Mouse (Mus musculus): ENCODE measurements at regions not wholly inside any gene's neighbourhood (a gene's known extent, or its start where the extent isn't known, plus 50 kb on each side); places are given as distances from the start of the nearest gene placed in this dataset.

- TF ChIP-seq MYOG (IDR thresholded peaks at IDR 0.05; ENCODE audit: control insufficient read depth in 1 of 3, insufficient read depth in 1 of 3, insufficient read length in 2 of 3, low read depth in 2 of 3) (no peak), E2F4 (IDR thresholded peaks at IDR 0.05; ENCODE audit: insufficient read depth) (no peak), POLR2A (IDR thresholded peaks at IDR 0.05; ENCODE audit: insufficient read length, low read depth) (no peak), MYOD1 (IDR thresholded peaks at IDR 0.05; ENCODE audit: control insufficient read depth in 1 of 3, insufficient read length in 2 of 3, low read depth in 2 of 3) (no peak), SRF (IDR thresholded peaks at IDR 0.05; ENCODE audit: control insufficient read depth, insufficient read length, low read depth) (no peak), POLR2AphosphoS2 (IDR thresholded peaks at IDR 0.05; ENCODE audit: insufficient read length, low read depth) (no peak), MAX (IDR thresholded peaks at IDR 0.05; ENCODE audit: low read depth) (no peak), USF1 (IDR thresholded peaks at IDR 0.05; ENCODE audit: low read depth) (no peak), TCF12 (IDR thresholded peaks at IDR 0.05; ENCODE audit: insufficient read depth, poor library complexity, severe bottlenecking) (no peak)
Measured at GRCm38 (mm10) chr4:31743776-31744175, 220.1 kb upstream of the Map3k7 start.
